Mouse (Mus musculus): Measurements from ENCODE around the gene Syne1. TPM values are rescaled to one million over a fixed set of nuclear protein-coding genes. Genes with fewer than 3 reads are reported as not detected.

Syne1 gene
- polyA plus RNA-seq, 1 experiment from 2014 or later: 27.1 TPM

DNA sequence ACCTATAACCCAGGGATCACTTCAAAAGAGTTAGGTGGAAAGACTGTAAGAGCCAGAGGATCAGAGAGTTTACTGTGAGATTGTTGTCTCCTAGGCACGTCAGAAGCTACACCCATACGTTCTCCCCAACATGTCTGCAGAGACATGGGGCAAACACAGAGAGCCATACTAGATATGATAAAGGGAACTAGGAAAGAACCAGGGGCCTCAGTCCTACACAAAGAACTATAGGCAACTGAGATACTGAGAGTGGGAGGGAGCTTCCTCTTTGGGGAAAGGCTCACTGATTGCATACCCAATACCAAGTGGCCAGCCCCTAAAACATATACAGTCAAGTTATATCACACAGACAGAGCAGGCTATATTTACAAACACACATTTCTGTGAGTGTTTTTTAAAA lies 491.3 kb downstream of the Syne1 start:
- Histone ChIP-seq H3K4me3 (ENCODE audit: control insufficient read depth in 1 of 2, insufficient read depth in 1 of 2, low read depth in 1 of 2, low read length in 2 of 2) (no peak overlapping the region), H3K4me2 (ENCODE audit: low read length) (no peak overlapping the region), H3K27ac (replicated peaks in 1 of 2; ENCODE audit: control insufficient read depth in 1 of 2, insufficient read depth in 1 of 2, low read depth in 2 of 2, low read length in 2 of 2) (peak overlapping the region; percentile 3 to 5; a peak in 3 of 4 replicates), H3K4me1 (ENCODE audit: control insufficient read depth in 2 of 2, insufficient read depth in 2 of 2, low read length in 2 of 2) (peaks cover 20 to 24% of the 10 kb centered on the region in 2 experiments), H3K27me3 (ENCODE audit: control insufficient read depth, insufficient read depth, low read length) (no peaks in the 10 kb centered on the region), H3K9ac (ENCODE audit: low read length) (no peak overlapping the region), H3K36me3 (ENCODE audit: control insufficient read depth, insufficient read depth, low read length) (peaks cover 47% of the 10 kb centered on the region), H3K9me3 (ENCODE audit: control insufficient read depth, low read length) (no peaks in the 10 kb centered on the region)
- ATAC-seq (ENCODE audit: insufficient number of reproducible peaks, insufficient read depth, low FRiP score, low read depth): no peak
- 23% methylated on average over 2 of the region's 2 CpGs for WGBS

DNA sequence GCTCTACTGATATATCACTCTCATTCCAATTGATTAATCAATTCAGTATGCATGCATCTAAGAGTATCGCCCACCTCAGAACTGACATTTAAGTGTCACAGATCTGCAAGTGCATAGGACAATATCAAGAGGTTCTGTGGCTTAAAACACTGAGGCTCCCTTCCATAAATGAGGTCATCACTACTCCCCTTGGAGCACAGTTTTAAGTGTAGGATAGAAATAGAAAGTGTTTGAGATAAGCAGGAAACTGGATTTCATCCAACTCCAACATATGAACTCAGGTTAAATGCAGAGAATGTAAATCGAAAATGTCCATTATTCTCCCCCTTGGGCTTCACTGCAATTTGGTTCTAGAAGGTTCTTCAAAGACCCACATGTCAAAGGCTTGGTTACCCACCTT lies 492.4 kb downstream of the Syne1 start:
- Histone ChIP-seq H3K27ac (replicated peaks in 1 of 2; ENCODE audit: control insufficient read depth in 1 of 2, insufficient read depth in 1 of 2, low read depth in 2 of 2, low read length in 2 of 2) (peak overlapping the region; percentile 62 to 76), H3K27me3 (ENCODE audit: control insufficient read depth, insufficient read depth, low read length) (no peaks in the 10 kb centered on the region), H3K4me3 (ENCODE audit: control insufficient read depth in 1 of 2, insufficient read depth in 1 of 2, low read depth in 1 of 2, low read length in 2 of 2) (no peak overlapping the region), H3K9ac (ENCODE audit: low read length) (no peak overlapping the region), H3K9me3 (ENCODE audit: control insufficient read depth, low read length) (no peaks in the 10 kb centered on the region), H3K4me1 (ENCODE audit: control insufficient read depth in 2 of 2, insufficient read depth in 2 of 2, low read length in 2 of 2) (peaks cover 20 to 24% of the 10 kb centered on the region in 2 experiments), H3K36me3 (ENCODE audit: control insufficient read depth, insufficient read depth, low read length) (peaks cover 57% of the 10 kb centered on the region), H3K4me2 (ENCODE audit: low read length) (peak overlapping the region; percentile 40; the same call in 1 of the 2 replicates)
- 23% methylated on average over 2 of the region's 2 CpGs for WGBS
- ATAC-seq (ENCODE audit: insufficient number of reproducible peaks, insufficient read depth, low FRiP score, low read depth): 0 out of 2 replicates have a peak, but pooled peaks have one; percentile 33

DNA sequence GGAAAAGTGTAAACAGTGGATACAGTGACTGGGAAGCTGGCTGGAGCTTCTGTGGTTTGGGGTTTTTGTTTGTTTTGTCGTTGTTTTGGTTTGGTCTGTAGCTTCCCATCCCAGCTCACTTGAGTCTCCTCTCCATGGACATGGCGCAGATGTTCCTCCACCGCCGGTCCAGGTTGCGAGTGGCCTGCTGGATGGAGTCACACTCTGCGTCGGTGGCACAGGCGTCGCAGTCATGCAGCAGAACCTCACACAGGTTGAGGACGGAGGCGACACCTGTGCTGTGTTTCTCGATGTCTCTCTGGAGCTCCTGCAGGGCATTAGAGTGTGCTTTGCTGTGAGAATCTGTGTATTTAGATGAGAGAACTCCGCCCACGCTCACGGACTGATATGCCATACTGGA lies 493.6 kb downstream of the Syne1 start:
- no peak overlapping the region for H3K4me3 ChIP-seq (ENCODE audit: control insufficient read depth in 1 of 2, insufficient read depth in 1 of 2, low read depth in 1 of 2, low read length in 2 of 2)
- no peaks in the 10 kb centered on the region for H3K27me3 ChIP-seq (ENCODE audit: control insufficient read depth, insufficient read depth, low read length)
- H3K27ac ChIP-seq (replicated peaks in 1 of 2; ENCODE audit: control insufficient read depth in 1 of 2, insufficient read depth in 1 of 2, low read depth in 2 of 2, low read length in 2 of 2): peak overlapping the region; percentile 62 to 76; a peak in 2 of 4 replicates
- no peak for ATAC-seq (ENCODE audit: insufficient number of reproducible peaks, insufficient read depth, low FRiP score, low read depth)
- no peak overlapping the region for H3K4me2 ChIP-seq (ENCODE audit: low read length)
- peaks cover 69% of the 10 kb centered on the region for H3K36me3 ChIP-seq (ENCODE audit: control insufficient read depth, insufficient read depth, low read length)
- peaks cover 17 to 24% of the 10 kb centered on the region in 2 experiments for H3K4me1 ChIP-seq (ENCODE audit: control insufficient read depth in 2 of 2, insufficient read depth in 2 of 2, low read length in 2 of 2)
- WGBS: 88% methylated on average over 15 of the region's 15 CpGs
- H3K9me3 ChIP-seq (ENCODE audit: control insufficient read depth, low read length): no peaks in the 10 kb centered on the region
- no peak overlapping the region; the same call in 1 of the 2 replicates for H3K9ac ChIP-seq (ENCODE audit: low read length)

DNA sequence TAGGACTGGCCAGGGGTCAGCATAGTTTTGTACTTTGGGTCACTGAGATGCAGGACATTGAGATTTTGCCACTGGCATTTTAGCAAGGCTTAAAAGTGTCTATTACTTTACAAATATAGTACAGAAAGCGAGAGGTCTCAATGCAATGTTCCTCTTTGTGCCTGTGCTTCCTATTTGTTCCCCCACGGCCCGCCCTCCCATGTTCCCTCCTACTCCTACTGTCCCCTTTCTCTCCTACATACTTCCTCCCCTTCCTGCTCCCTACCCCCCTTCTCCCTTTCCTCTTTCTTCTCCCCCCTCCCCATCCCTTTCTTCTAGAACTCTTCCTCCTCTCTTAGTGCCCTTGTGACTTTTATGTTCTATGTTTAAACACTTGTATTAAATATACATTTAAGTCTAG lies 494.3 kb downstream of the Syne1 start:
- Histone ChIP-seq H3K4me2 (ENCODE audit: low read length) (no peak overlapping the region), H3K9me3 (ENCODE audit: control insufficient read depth, low read length) (no peaks in the 10 kb centered on the region), H3K9ac (ENCODE audit: low read length) (no peak overlapping the region), H3K4me3 (ENCODE audit: control insufficient read depth in 1 of 2, insufficient read depth in 1 of 2, low read depth in 1 of 2, low read length in 2 of 2) (no peak overlapping the region), H3K4me1 (ENCODE audit: control insufficient read depth in 2 of 2, insufficient read depth in 2 of 2, low read length in 2 of 2) (peaks cover 17 to 24% of the 10 kb centered on the region in 2 experiments), H3K36me3 (ENCODE audit: control insufficient read depth, insufficient read depth, low read length) (peaks cover 76% of the 10 kb centered on the region), H3K27me3 (ENCODE audit: control insufficient read depth, insufficient read depth, low read length) (no peaks in the 10 kb centered on the region), H3K27ac (replicated peaks in 1 of 2; ENCODE audit: control insufficient read depth in 1 of 2, insufficient read depth in 1 of 2, low read depth in 2 of 2, low read length in 2 of 2) (no peak overlapping the region)
- WGBS: 75% methylated on average over 3 of the region's 3 CpGs
- ATAC-seq (ENCODE audit: insufficient number of reproducible peaks, insufficient read depth, low FRiP score, low read depth): no peak

DNA sequence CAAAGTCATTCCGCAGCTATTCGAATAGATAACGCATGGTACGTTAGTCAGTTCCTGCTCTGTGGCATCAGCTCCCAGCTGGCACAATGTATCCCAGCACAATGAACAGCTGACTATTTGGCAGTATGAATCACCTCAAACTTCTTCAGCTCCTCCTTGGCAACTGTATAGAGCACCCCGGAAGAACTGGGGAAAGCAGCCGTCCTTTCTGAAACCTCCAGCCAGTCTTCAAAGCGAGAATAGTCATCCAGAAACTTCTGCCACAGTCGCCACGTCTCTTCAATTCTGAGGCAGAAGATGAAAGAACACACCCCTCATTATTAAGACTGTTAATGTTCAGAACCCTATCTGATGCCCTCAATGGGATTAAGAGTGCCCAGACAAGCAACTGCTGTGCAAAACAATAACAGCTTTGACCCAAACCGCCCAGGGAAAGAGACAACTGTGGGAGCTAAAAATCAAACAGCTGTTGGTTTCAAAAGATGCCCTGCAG lies 495.0 kb downstream of the Syne1 start:
- Histone ChIP-seq H3K9ac (ENCODE audit: low read length) (no peak overlapping the region), H3K36me3 (ENCODE audit: control insufficient read depth, insufficient read depth, low read length) (peaks cover 77% of the 10 kb centered on the region), H3K4me2 (ENCODE audit: low read length) (no peak overlapping the region), H3K27me3 (ENCODE audit: control insufficient read depth, insufficient read depth, low read length) (no peaks in the 10 kb centered on the region), H3K4me3 (ENCODE audit: control insufficient read depth in 1 of 2, insufficient read depth in 1 of 2, low read depth in 1 of 2, low read length in 2 of 2) (no peak overlapping the region), H3K9me3 (ENCODE audit: control insufficient read depth, low read length) (no peaks in the 10 kb centered on the region), H3K27ac (replicated peaks in 1 of 2; ENCODE audit: control insufficient read depth in 1 of 2, insufficient read depth in 1 of 2, low read depth in 2 of 2, low read length in 2 of 2) (no peak overlapping the region), H3K4me1 (ENCODE audit: control insufficient read depth in 2 of 2, insufficient read depth in 2 of 2, low read length in 2 of 2) (peaks cover 17 to 24% of the 10 kb centered on the region in 2 experiments)
- 90% methylated on average over 10 of the region's 10 CpGs for WGBS
- ATAC-seq (ENCODE audit: insufficient number of reproducible peaks, insufficient read depth, low FRiP score, low read depth): no peak

DNA sequence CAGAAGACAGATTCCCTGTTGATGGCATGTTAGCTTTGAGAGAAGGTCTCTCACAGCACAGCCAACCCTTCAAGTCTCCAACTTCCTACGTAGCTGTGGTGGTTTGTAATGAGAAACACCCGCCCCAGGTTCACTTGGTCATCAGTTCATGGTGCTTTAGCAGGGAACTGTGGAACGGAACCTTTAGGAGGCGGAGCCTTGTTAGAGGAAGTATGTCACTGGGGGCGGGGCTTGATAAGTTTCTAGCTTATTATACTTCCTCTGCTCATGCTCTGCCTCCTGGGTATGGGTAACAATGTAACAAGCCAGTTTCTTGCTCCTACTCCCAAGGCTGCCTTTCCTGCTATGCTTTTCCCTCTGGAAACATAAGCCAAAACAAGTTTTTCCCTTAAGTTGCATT lies 505.6 kb downstream of the Syne1 start:
- H3K27me3 ChIP-seq (ENCODE audit: control insufficient read depth, insufficient read depth, low read length): no peaks in the 10 kb centered on the region
- H3K36me3 ChIP-seq (ENCODE audit: control insufficient read depth, insufficient read depth, low read length): peaks cover 91% of the 10 kb centered on the region
- H3K4me2 ChIP-seq (ENCODE audit: low read length): no peak overlapping the region
- no peaks in the 10 kb centered on the region for H3K4me1 ChIP-seq (ENCODE audit: control insufficient read depth in 2 of 2, insufficient read depth in 2 of 2, low read length in 2 of 2)
- H3K4me3 ChIP-seq (ENCODE audit: control insufficient read depth in 1 of 2, insufficient read depth in 1 of 2, low read depth in 1 of 2, low read length in 2 of 2): no peak overlapping the region
- H3K9ac ChIP-seq (ENCODE audit: low read length): no peak overlapping the region
- 89% methylated on average over 5 of the region's 5 CpGs for WGBS
- ATAC-seq (ENCODE audit: insufficient number of reproducible peaks, insufficient read depth, low FRiP score, low read depth): no peak
- no peak overlapping the region for H3K27ac ChIP-seq (replicated peaks in 1 of 2; ENCODE audit: control insufficient read depth in 1 of 2, insufficient read depth in 1 of 2, low read depth in 2 of 2, low read length in 2 of 2)
- H3K9me3 ChIP-seq (ENCODE audit: control insufficient read depth, low read length): no peaks in the 10 kb centered on the region

DNA sequence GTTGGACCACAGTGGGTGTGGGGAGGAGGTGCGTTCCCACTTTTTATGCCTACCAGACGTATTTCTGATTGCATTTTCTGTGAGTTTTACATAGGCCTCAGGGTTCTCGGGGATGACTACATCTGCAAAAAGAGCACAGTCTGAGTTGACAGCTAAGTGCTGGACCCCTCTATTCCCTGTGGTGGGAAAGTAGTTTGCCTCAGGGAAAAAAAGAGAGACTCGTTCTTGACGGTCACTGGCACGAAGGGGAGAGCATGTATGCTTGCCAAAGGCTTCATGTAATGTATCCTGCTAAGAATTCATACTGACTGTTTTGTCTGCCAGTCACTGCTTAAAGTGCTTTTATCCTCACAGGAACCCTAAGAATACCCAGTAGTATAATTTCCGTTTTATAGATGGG lies 506.1 kb downstream of the Syne1 start:
- Histone ChIP-seq H3K27me3 (ENCODE audit: control insufficient read depth, insufficient read depth, low read length) (no peaks in the 10 kb centered on the region), H3K9ac (ENCODE audit: low read length) (no peak overlapping the region), H3K4me2 (ENCODE audit: low read length) (no peak overlapping the region), H3K4me3 (ENCODE audit: control insufficient read depth in 1 of 2, insufficient read depth in 1 of 2, low read depth in 1 of 2, low read length in 2 of 2) (no peak overlapping the region), H3K27ac (replicated peaks in 1 of 2; ENCODE audit: control insufficient read depth in 1 of 2, insufficient read depth in 1 of 2, low read depth in 2 of 2, low read length in 2 of 2) (no peak overlapping the region), H3K9me3 (ENCODE audit: control insufficient read depth, low read length) (no peaks in the 10 kb centered on the region), H3K36me3 (ENCODE audit: control insufficient read depth, insufficient read depth, low read length) (peaks cover 95% of the 10 kb centered on the region), H3K4me1 (ENCODE audit: control insufficient read depth in 2 of 2, insufficient read depth in 2 of 2, low read length in 2 of 2) (no peaks in the 10 kb centered on the region)
- ATAC-seq (ENCODE audit: insufficient number of reproducible peaks, insufficient read depth, low FRiP score, low read depth): no peak
- 88% methylated on average over 7 of the region's 7 CpGs for WGBS

DNA sequence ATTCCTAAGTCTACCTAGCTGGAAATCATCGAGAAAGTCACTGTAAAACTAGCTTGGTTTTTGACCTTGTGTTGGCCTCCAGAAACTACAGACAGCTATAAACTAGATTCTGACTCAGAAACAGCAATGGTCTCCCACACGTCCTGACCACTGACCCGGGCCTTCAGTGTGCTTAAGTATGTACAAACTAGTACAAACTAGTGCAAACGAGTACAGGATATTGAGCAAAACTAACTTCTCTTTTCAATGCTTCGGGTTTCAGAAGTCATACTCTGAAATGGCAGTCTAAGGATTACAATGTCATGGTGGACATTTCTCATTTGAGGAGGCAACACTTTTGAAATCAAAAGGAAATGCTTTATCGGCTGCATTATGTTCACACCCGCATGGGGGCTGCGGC lies 506.8 kb downstream of the Syne1 start:
- Histone ChIP-seq H3K4me2 (ENCODE audit: low read length) (no peak overlapping the region), H3K9ac (ENCODE audit: low read length) (no peak overlapping the region), H3K4me3 (ENCODE audit: control insufficient read depth in 1 of 2, insufficient read depth in 1 of 2, low read depth in 1 of 2, low read length in 2 of 2) (no peak overlapping the region), H3K27ac (replicated peaks in 1 of 2; ENCODE audit: control insufficient read depth in 1 of 2, insufficient read depth in 1 of 2, low read depth in 2 of 2, low read length in 2 of 2) (no peak overlapping the region), H3K4me1 (ENCODE audit: control insufficient read depth in 2 of 2, insufficient read depth in 2 of 2, low read length in 2 of 2) (no peaks in the 10 kb centered on the region), H3K9me3 (ENCODE audit: control insufficient read depth, low read length) (no peaks in the 10 kb centered on the region), H3K36me3 (ENCODE audit: control insufficient read depth, insufficient read depth, low read length) (peaks cover 100% of the 10 kb centered on the region), H3K27me3 (ENCODE audit: control insufficient read depth, insufficient read depth, low read length) (no peaks in the 10 kb centered on the region)
- 88% methylated on average over 8 of the region's 8 CpGs for WGBS
- ATAC-seq (ENCODE audit: insufficient number of reproducible peaks, insufficient read depth, low FRiP score, low read depth): no peak

Measured in heart, embryonic 14.5 days (tissue).